Mouse (Mus musculus): ENCODE results near the gene Itgb2.

GRCm38 (mm10) chr10:77536727-77537126, 6.7 kb downstream of the Itgb2 start:
- no peak for TF ChIP-seq CTCF (IDR thresholded peaks at IDR 0.05; ENCODE audit: control insufficient read depth, insufficient read depth, low read length)
- TF ChIP-seq POLR2A (IDR thresholded peaks at IDR 0.05; ENCODE audit: borderline replicate concordance, control insufficient read depth, low read depth, low read length) = no peak

Data from bone marrow, adult 2 months (tissue).